Mouse (Mus musculus): ENCODE results near the gene Lmntd1.

DNA sequence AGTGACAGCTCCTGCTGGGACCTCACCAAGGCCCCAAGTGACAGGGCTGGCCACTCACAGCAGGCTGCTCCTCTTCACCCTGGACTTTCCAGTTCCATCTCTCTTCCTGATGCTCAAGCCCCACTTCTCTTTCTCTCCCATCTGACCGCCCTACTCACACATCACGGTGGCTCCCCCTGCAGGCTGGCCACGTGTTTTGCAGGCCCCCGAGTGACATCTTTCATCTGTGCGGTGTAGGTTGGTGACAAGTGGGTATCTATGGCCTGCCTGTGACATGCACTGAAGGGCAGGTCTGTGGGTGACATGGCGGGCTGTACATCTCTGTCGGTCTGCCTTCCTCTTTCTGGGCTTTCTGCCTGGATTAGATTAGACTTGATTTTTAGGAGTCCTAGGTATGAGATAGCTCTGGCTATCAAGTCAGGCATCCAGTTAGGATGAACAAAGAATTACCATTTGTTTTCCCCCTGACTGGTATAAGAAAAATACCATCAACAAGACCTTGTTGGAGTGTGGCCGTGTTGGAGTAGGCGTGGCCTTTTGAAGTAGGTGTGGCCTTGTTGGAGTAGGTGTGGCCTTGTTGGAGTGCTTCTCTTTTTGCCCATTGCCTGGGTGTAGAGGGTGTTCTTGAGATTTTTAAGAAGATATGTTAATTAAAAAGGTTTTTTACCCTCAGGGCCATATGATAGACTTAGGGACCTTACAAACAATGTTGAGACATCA, 265.8 kb downstream of the Lmntd1 start:
- TF ChIP-seq FLI1 (IDR thresholded peaks at IDR 0.05; ENCODE audit: low read length) (no peak), GATA1 (IDR thresholded peaks at IDR 0.05; ENCODE audit: borderline replicate concordance, low read length) (no peak)
